Mouse (Mus musculus): ENCODE data around the gene Pycard. TPM values are rescaled to one million over a fixed set of nuclear protein-coding genes. Genes with fewer than 3 reads are reported as not detected.
"Not testable (repeated sequence)": the region's sequence is repeated elsewhere in the genome, so short reads cannot be mapped to it uniquely, and the experiment has no call there.

The Pycard gene
- polyA plus RNA-seq, 1 experiment from 2014 or later = 6.7 TPM

GRCm38 (mm10) chr7:127967004-127967921, 26.4 kb downstream of the Pycard start, which contains the start of gene Fus:
Fus (plus strand) TSS chr7:127967457.
- H3K4me1 ChIP-seq (ENCODE audit: control insufficient read depth, insufficient read depth, low read length) = peaks cover 3% of the 10 kb centered on the region; the same call in 1 of the 2 replicates
- H3K36me3 ChIP-seq (ENCODE audit: control insufficient read depth, insufficient read depth, low read length) = peaks cover 19% of the 10 kb centered on the region
- H3K4me2 ChIP-seq (ENCODE audit: low read depth, severe bottlenecking) = peak within 1 kb of the TSS; percentile 85
- H3K27me3 ChIP-seq (ENCODE audit: control insufficient read depth, insufficient read depth, low read length) = no peaks in the 10 kb centered on the region
- WGBS = under 1% methylated on average over 87 of the region's 92 CpGs
- H3K27ac ChIP-seq (replicated peaks; ENCODE audit: low read depth, low read length) = peak within 1 kb of the TSS; percentile 96
- peak within 1 kb of the TSS; percentile 97 for H3K4me3 ChIP-seq (ENCODE audit: low read depth, low read length)
- ATAC-seq (ENCODE audit: insufficient number of reproducible peaks, low FRiP score, low TSS enrichment, low read depth) = peak; percentile 90
- H3K9me3 ChIP-seq (ENCODE audit: control insufficient read depth, low read length) = no peaks in the 10 kb centered on the region
- H3K9ac ChIP-seq (ENCODE audit: low read length) = peak within 1 kb of the TSS; percentile 99
- DNase-seq (ENCODE audit: low spot score) = peak; percentile 96

GRCm38 (mm10) chr7:127966371-127966918, 27.2 kb downstream of the Pycard start:
- ATAC-seq (ENCODE audit: insufficient number of reproducible peaks, low FRiP score, low TSS enrichment, low read depth) = peak; percentile 10
- peak overlapping the region; percentile 99 for H3K9ac ChIP-seq (ENCODE audit: low read length)
- H3K27me3 ChIP-seq (ENCODE audit: control insufficient read depth, insufficient read depth, low read length) = no peaks in the 10 kb centered on the region
- peak; percentile 30 for DNase-seq (ENCODE audit: low spot score)
- peak overlapping the region; percentile 64 for H3K4me2 ChIP-seq (ENCODE audit: low read depth, severe bottlenecking)
- peak overlapping the region; percentile 97 for H3K4me3 ChIP-seq (ENCODE audit: low read depth, low read length)
- no peaks in the 10 kb centered on the region for H3K9me3 ChIP-seq (ENCODE audit: control insufficient read depth, low read length)
- peaks cover 3% of the 10 kb centered on the region; the same call in 1 of the 2 replicates for H3K4me1 ChIP-seq (ENCODE audit: control insufficient read depth, insufficient read depth, low read length)
- peak overlapping the region; percentile 96 for H3K27ac ChIP-seq (replicated peaks; ENCODE audit: low read depth, low read length)
- H3K36me3 ChIP-seq (ENCODE audit: control insufficient read depth, insufficient read depth, low read length) = peaks cover 13% of the 10 kb centered on the region
- WGBS = 14% methylated on average over 10 of the region's 10 CpGs

- H3K4me3 ChIP-seq (ENCODE audit: low read depth, low read length) = no peak overlapping the region
- H3K27me3 ChIP-seq (ENCODE audit: control insufficient read depth, insufficient read depth, low read length) = no peaks in the 10 kb centered on the region
- H3K9me3 ChIP-seq (ENCODE audit: control insufficient read depth, low read length) = no peaks in the 10 kb centered on the region
- no peaks in the 10 kb centered on the region for H3K4me1 ChIP-seq (ENCODE audit: control insufficient read depth, insufficient read depth, low read length)
- no peak overlapping the region for H3K9ac ChIP-seq (ENCODE audit: low read length)
- no peak for ATAC-seq (ENCODE audit: insufficient number of reproducible peaks, low FRiP score, low TSS enrichment, low read depth)
- H3K27ac ChIP-seq (replicated peaks; ENCODE audit: low read depth, low read length) = no peak overlapping the region
- no peak for DNase-seq (ENCODE audit: low spot score)
- no peak overlapping the region for H3K4me2 ChIP-seq (ENCODE audit: low read depth, severe bottlenecking)
- 67% methylated on average over 5 of the region's 5 CpGs for WGBS
- H3K36me3 ChIP-seq (ENCODE audit: control insufficient read depth, insufficient read depth, low read length) = no peaks in the 10 kb centered on the region
Measured at GRCm38 (mm10) chr7:127959364-127959763, 34.3 kb downstream of the Pycard start.

GRCm38 (mm10) chr7:127952864-127953581, 40.6 kb downstream of the Pycard start:
- Histone ChIP-seq H3K27me3 (ENCODE audit: control insufficient read depth, insufficient read depth, low read length) (no peaks in the 10 kb centered on the region), H3K36me3 (ENCODE audit: control insufficient read depth, insufficient read depth, low read length) (no peaks in the 10 kb centered on the region), H3K4me3 (ENCODE audit: low read depth, low read length) (no peak overlapping the region), H3K4me1 (ENCODE audit: control insufficient read depth, insufficient read depth, low read length) (no peaks in the 10 kb centered on the region), H3K9me3 (ENCODE audit: control insufficient read depth, low read length) (no peaks in the 10 kb centered on the region), H3K27ac (replicated peaks; ENCODE audit: low read depth, low read length) (no peak overlapping the region), H3K9ac (ENCODE audit: low read length) (no peak overlapping the region), H3K4me2 (ENCODE audit: low read depth, severe bottlenecking) (no peak overlapping the region)
- no peak for DNase-seq (ENCODE audit: low spot score)
- ATAC-seq (ENCODE audit: insufficient number of reproducible peaks, low FRiP score, low TSS enrichment, low read depth) = no peak
- WGBS = 30% methylated on average over 13 of the region's 13 CpGs

- H3K27ac ChIP-seq (replicated peaks; ENCODE audit: low read depth, low read length) = no peak within 1 kb of the TSS
- peaks cover 18% of the 10 kb centered on the region for H3K27me3 ChIP-seq (ENCODE audit: control insufficient read depth, insufficient read depth, low read length)
- WGBS = 76% methylated on average over 6 of the region's 6 CpGs
- no peak within 1 kb of the TSS for H3K9ac ChIP-seq (ENCODE audit: low read length)
- H3K36me3 ChIP-seq (ENCODE audit: control insufficient read depth, insufficient read depth, low read length) = no peaks in the 10 kb centered on the region
- H3K9me3 ChIP-seq (ENCODE audit: control insufficient read depth, low read length) = no peaks in the 10 kb centered on the region
- no peak within 1 kb of the TSS for H3K4me3 ChIP-seq (ENCODE audit: low read depth, low read length)
- H3K4me1 ChIP-seq (ENCODE audit: control insufficient read depth, insufficient read depth, low read length) = no peaks in the 10 kb centered on the region
- H3K4me2 ChIP-seq (ENCODE audit: low read depth, severe bottlenecking) = no peak within 1 kb of the TSS
- DNase-seq (ENCODE audit: low spot score) (no peak), ATAC-seq (ENCODE audit: insufficient number of reproducible peaks, low FRiP score, low TSS enrichment, low read depth) (no peak)
Measured at GRCm38 (mm10) chr7:127946470-127947023, 47.1 kb downstream of the Pycard start, which contains the start of gene Prss36. Prss36 (minus strand) TSS chr7:127946725.

- WGBS = 11% methylated on average over 23 of the region's 23 CpGs
- H3K4me1 ChIP-seq (ENCODE audit: control insufficient read depth, insufficient read depth, low read length) = no peaks in the 10 kb centered on the region
- H3K27ac ChIP-seq (replicated peaks; ENCODE audit: low read depth, low read length) = no peak overlapping the region
- H3K4me3 ChIP-seq (ENCODE audit: low read depth, low read length) = no peak overlapping the region
- H3K9ac ChIP-seq (ENCODE audit: low read length) = no peak overlapping the region
- no peak overlapping the region for H3K4me2 ChIP-seq (ENCODE audit: low read depth, severe bottlenecking)
- ATAC-seq (ENCODE audit: insufficient number of reproducible peaks, low FRiP score, low TSS enrichment, low read depth) = no peak
- H3K36me3 ChIP-seq (ENCODE audit: control insufficient read depth, insufficient read depth, low read length) = no peaks in the 10 kb centered on the region
- H3K27me3 ChIP-seq (ENCODE audit: control insufficient read depth, insufficient read depth, low read length) = peaks cover 18% of the 10 kb centered on the region
- peak; percentile 38 for DNase-seq (ENCODE audit: low spot score)
- H3K9me3 ChIP-seq (ENCODE audit: control insufficient read depth, low read length) = no peaks in the 10 kb centered on the region
Measured at GRCm38 (mm10) chr7:127944614-127945013, 49.1 kb downstream of the Pycard start.

- peaks cover 18% of the 10 kb centered on the region for H3K27me3 ChIP-seq (ENCODE audit: control insufficient read depth, insufficient read depth, low read length)
- H3K9me3 ChIP-seq (ENCODE audit: control insufficient read depth, low read length); DNase-seq (ENCODE audit: low spot score); ATAC-seq (ENCODE audit: insufficient number of reproducible peaks, low FRiP score, low TSS enrichment, low read depth); H3K4me3 ChIP-seq (ENCODE audit: low read depth, low read length); H3K4me1 ChIP-seq (ENCODE audit: control insufficient read depth, insufficient read depth, low read length); H3K27ac ChIP-seq (replicated peaks; ENCODE audit: low read depth, low read length); H3K4me2 ChIP-seq (ENCODE audit: low read depth, severe bottlenecking); H3K9ac ChIP-seq (ENCODE audit: low read length); H3K36me3 ChIP-seq (ENCODE audit: control insufficient read depth, insufficient read depth, low read length): not testable (repeated sequence)
- whole genome bisulfite sequencing = 58% methylated on average over 2 of the region's 2 CpGs
Measured at GRCm38 (mm10) chr7:127942097-127942496, 51.6 kb downstream of the Pycard start.
